Mouse (Mus musculus): ENCODE results near the gene Gm29094.
A peak's percentile ranks its signal among the peaks of the same experiment; 100 is the strongest.
"Not testable (repeated sequence)": the region's sequence is repeated elsewhere in the genome, so short reads cannot be mapped to it uniquely, and the experiment has no call there.

The Gm29094 gene

DNA sequence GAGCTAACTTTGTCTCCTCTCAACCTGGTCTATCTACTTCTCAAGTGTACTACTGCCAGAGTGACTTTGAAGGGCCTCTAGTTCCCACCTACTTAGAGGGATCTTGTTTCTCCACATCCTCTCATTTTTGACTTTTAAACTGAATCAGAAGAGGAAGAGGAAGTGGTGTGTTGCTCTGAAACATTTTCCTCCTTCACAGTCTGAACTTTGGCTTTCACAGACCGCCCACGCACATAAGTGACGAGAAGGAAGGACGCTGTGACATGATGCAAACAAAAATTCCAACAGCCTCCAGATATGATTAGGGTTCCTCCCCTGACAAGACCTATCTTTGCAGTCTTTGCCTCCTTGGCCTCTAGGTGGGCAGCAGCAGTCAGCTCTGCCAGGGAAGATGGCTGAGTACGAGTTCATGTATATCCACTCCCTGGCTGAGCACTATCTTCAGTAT lies at the start of gene Gm29094, which contains the start of gene Bcl2a1b:
TSS of gene Gm29094 (plus strand) at position 411 of the 448 bp plus-strand sequence.
TSS of gene Bcl2a1b (plus strand) at position 241 of the 448 bp plus-strand sequence.
- DNase-seq (ENCODE audit: extremely low read depth, insufficient read length, low spot score), result not testable (repeated sequence)

DNA sequence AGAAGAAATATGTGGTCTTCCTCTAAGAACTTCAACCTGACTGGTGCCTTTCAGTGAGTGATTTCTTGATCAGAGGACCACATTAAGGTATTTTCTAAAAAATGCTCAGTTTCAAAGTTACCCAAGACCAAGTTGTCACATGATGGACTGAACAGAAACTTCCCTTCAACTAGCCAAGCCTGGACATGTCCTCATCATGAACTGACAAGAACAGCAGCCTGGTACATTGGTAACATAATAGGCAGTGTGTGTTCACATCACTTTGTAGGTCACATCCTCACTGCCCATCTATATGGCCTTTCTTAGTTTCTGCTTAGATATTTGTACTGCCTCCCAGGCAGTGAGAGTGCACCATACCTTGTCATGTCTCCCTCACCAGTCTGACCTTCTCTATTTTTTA lies 26.6 kb upstream of the Gm29094 start:
- DNase-seq (ENCODE audit: extremely low read depth, insufficient read length, low spot score), result not testable (repeated sequence)

DNA sequence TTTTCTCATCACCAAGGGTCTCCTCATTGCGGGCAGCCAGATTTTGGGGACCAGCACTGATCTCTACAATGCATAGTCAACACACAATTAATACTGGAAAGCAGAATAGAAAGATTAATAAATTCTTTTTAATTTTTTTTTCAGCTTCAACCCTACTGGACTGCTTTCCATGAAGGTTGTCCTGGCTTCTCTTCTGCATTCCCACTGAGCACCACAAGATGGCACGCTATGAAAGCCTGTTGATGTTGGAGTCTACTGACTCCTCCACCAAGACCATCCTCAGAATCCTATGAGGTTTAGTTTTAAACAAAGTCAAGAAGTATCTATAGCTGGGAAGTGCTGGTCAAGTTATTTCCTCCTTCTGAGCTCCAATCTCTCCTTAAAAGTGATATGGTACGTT lies 20.3 kb upstream of the Gm29094 start:
- DNase-seq (ENCODE audit: extremely low read depth, insufficient read length, low spot score), result not testable (repeated sequence)

DNA sequence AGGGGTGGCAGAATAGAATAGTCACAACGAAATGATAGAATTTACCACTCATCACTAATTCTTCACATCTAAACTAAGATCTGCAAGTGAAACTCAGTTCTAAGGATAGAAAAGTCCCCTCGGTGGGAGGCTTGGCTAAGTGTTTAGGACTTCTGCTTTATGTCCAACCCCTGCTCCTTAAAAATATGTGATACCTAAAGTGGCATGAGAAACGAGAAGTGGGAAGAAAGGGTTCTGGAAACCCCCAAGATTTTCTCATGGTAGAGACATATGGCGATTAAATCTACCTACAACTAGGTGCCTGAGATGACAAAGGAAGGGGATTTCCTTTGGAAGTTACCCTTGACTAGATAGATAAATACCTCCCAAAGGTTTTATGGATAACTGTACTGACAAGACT lies 19.7 kb upstream of the Gm29094 start:
- not testable (repeated sequence) for DNase-seq (ENCODE audit: extremely low read depth, insufficient read length, low spot score)

DNA sequence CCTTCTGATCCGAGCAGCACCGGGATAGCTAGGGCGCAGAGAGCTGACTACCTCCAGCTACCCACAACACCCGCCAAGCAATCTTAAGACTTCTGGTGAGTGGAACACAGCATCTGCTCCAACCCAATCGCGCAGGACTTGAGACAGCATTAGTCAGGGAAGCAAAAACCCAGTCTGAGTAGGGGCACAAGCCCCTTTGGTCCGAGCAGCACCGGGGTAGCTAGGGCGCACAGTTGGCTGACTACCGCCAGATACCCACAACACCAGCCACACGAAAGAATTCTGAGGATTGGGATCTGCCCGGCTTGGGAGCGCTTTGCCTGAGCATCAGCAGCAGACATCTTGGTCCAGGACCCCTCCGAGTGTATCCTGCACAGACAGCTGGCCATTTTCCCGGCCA lies 12.2 kb upstream of the Gm29094 start:
- DNase-seq (ENCODE audit: extremely low read depth, insufficient read length, low spot score), result not testable (repeated sequence)

DNA sequence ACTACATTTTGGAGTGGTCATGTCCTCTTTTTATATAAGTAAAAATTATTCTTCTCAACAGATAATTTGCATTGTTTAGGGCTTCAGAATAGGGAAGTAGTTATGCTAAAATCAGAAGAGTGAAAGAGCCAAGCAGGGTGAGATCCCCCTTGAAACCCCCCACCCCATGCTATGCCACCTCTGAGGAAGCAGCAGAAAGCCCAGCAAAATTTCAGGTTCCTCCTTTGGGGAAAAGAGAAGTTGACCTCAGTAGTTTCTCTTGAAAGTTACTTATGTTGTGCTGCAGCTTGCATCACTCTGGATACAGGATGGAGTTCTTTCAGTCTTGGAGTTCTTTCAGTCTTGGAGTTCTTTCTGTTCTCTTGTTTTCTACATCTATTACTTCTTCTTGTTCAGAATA lies 3.7 kb upstream of the Gm29094 start:
- DNase-seq (ENCODE audit: extremely low read depth, insufficient read length, low spot score), result not testable (repeated sequence)

DNA sequence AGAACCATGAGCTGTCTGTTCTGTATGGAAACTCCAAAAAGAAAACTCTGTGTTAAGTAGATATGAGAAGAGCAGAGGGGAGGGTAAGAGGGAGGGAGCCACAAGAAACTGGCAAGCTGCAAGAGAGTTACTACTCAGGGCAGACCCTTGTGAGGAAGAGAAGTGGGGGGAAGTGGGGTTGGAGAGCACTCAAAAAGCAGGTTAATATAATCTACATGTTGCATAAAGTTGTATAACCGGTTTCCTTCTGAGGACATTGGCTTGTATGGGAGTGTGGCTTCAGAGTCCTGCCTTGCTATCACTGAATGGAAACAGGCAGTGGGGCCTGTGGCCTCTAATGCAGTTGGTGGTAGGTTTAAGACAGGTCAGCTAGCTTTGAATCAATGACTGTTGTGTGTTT lies 1.7 kb upstream of the Gm29094 start:
- DNase-seq (ENCODE audit: extremely low read depth, insufficient read length, low spot score), result not testable (repeated sequence)

DNA sequence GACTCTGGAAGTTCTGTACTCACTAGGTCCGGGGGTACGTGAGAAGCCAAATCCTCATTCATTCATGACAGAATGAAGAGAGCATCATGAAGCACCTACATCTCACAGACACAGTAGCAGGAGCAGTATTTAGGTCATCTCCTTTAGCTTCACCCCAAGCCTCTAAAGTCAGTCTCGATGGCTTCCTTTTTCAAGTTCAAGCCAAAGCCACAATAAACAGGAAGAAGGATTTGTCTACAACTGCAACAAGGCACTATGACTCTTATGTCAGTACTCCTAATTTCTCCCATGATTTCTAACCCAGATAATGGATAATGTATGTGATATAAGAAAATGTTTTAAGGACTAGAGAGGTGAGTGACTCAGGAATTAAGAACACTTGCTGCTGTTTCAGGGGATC lies 830 bp upstream of the Gm29094 start:
- not testable (repeated sequence) for DNase-seq (ENCODE audit: extremely low read depth, insufficient read length, low spot score)

DNA sequence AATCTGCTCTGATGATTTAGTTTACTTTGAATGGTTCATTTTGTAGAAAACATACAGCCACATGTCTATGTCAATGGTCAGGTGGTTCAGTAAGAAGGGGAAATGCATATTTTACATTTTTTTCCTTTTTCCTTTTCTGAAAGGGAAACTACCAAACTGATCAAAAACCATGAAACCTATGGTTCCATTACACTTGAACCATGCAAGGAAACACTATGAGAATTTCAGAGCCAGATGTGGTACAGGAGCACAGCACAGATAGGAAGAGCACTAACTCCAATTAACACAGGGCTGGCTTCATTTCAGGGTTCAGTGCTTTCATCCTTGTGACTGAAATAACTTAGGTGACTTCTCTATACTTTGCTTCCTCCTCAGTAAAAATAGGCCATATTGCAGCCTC lies 3.1 kb downstream of the Gm29094 start:
- not testable (repeated sequence) for DNase-seq (ENCODE audit: extremely low read depth, insufficient read length, low spot score)

DNA sequence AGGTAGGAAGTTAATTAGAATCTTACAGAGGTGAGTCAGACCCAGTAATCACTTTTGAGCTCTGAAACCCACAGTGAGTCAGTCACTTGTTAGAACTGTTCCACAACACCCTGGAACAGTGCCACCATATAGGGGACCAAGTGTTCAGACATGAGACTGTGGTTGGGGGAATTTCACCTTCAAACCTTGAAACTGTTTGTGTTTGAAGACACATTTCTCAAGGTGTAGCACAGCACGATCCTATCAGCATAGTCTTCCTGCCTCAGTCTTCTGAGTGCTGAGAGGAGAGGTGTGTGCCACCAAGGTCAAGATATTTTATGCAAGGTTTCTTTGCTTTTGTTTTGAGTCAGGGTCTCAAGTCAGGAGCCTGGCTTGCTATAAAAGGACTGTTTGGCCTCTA lies 9.8 kb downstream of the Gm29094 start:
- DNase-seq (ENCODE audit: extremely low read depth, insufficient read length, low spot score), result not testable (repeated sequence)

DNA sequence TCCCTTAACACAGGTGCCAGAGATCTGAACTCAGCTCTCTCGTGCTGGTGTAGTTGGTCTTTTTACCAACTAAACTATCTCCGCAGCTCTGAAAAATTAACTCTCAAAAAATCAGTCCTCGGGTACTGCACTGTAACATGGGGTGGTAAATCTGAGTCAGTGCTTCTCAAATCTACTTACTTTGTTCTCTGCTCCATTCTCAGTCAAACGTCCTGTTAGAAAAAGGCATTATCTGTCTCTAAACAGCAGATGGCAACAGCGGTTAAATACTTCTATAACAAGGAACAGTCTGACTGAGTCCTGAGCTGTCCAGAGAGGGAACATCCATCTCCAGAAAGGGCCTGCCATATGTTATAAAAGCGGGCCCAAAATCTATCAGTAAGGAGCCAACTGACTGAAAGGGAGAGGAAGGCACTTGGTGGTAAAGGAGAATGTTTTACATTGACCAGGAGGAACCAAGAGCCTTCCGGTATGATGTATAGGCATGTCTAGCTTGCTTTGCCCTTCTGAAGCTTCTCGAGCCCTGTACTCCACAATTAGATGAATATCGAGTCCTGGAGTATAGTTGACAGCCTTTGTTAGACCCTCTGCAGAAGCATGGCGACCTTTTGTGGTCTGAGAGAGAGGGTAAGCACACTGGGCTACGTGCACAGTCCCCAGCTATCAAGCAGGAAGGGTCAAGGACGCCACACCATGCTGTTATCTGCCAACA lies 11.3 kb downstream of the Gm29094 start, which contains the start of gene Mthfs:
TSS of gene Mthfs (plus strand) at position 324 of the 712 bp plus-strand sequence.
- not testable (repeated sequence) for DNase-seq (ENCODE audit: extremely low read depth, insufficient read length, low spot score)

DNA sequence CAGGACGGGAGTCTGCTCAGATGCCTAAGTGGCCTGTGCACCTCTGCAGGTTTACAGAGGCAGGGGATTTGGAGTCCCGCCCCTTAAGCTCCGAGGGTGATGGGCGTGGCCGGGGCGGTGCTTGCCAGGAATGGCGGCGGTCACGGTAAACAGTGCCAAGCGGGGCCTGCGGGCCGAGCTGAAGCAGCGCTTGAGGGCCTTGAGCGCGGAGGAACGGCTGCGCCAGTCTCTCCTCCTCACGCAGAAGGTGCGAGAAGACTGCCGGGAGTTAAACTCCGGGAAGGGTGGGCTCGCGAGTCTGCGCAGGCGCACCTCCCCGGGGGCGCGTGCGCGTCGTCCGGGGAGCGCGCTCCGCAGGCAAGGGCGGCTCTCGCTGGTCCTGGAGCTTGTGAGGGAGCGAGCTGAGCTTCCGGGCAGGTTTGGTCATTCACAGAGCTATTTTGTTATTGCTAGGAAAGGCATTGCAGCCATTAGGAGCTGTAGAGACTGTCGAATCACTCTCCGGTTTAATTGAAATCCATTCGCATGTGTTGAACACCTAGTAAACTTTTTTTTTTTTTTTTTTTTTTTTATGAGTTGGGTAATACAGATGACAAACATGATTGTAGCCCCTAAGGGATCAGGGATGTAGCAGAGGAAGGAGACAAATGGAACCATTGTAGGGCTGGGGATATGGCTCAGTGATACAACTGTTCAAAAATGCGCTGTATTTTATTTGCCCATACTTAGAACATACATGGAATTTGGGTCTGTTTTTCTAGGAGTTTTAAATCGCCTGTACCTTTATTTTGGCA lies 12.1 kb downstream of the Gm29094 start:
- peak; percentile 43 for DNase-seq (ENCODE audit: extremely low read depth, insufficient read length, low spot score)

DNA sequence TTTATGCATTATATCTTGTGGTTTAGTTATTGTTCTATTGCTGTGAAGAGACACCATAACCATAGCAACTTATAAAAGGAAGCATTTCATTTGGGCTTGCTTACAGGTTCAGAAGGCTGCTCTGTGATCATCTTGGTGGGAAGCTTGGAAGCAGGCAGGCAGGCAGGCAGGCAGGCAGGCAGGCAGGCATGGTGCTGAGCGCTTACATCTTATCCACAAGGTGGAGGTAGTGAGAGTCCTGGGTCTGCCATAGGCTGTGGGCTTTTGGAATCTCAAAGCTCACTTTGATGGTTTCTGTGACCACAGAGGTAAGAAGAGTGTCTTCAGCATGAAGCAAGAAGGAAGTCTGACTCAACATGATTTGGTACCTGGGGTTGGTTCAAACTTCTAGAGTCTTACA lies 13.2 kb downstream of the Gm29094 start:
- DNase-seq (ENCODE audit: extremely low read depth, insufficient read length, low spot score), result not testable (repeated sequence)

DNA sequence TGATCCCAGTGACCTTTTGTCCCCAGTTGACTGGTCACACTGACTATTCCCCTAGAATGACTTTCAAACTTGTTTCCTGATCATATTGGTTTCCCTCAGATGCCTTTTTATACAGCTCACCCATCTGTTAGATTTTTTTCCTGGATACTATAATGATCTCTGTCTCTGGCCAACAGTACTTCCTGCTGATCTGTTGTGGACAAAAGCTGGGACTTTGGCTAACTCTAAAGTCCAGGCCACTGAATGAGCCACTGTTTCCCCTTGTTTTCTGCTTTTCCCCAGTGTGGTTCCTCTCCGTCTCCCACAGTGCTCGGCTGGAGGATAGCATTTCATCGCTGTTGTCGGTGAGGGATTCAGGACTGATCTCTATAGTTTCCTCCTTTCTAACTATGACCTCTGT lies 19.0 kb downstream of the Gm29094 start:
- not testable (repeated sequence) for DNase-seq (ENCODE audit: extremely low read depth, insufficient read length, low spot score)

DNA sequence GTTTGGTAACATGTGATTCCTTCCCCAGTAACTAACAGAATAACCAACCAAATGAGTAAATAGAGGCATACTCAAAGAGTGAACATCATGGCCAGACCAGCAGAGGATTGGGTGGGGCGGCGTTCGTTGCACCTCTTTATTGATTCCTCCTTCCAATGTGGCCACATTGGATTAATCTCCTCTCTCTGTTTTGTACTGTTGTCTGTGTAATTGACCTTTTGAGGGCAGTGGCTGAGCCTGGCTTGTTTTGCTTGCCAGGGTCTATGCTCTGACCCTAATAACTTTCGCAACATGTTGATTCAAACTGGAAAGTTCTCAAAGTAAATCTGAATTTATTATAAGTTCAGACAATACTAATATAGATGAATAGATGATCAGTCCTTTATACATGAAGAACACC lies 20.5 kb downstream of the Gm29094 start:
- not testable (repeated sequence) for DNase-seq (ENCODE audit: extremely low read depth, insufficient read length, low spot score)

DNA sequence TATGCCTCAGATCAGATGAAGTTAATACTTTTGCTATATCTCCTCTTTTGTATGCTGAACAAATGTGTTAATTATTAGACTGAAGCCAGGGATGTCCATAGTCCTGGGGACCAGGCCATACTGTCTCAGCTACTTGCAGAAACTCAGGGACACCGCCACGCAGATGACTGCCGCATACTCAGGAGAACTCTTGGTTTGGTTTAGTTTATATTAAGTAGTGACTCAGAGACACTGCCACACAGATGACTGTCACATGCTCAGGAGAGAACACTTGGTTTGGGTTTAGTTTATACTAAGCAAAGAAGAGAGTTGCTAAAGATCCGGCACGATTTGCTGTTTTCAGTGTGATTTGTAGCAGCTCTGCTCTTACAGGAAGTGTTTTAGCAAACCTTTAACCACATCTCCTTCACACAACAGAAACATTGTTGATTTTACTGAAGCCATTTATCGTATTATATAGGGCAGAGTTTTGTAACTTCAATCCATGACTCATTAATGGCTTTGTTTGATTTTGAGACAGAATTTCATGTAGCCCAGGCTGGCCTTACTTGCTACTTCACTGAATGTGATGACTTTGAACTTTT lies 21.6 kb downstream of the Gm29094 start:
- not testable (repeated sequence) for DNase-seq (ENCODE audit: extremely low read depth, insufficient read length, low spot score)

DNA sequence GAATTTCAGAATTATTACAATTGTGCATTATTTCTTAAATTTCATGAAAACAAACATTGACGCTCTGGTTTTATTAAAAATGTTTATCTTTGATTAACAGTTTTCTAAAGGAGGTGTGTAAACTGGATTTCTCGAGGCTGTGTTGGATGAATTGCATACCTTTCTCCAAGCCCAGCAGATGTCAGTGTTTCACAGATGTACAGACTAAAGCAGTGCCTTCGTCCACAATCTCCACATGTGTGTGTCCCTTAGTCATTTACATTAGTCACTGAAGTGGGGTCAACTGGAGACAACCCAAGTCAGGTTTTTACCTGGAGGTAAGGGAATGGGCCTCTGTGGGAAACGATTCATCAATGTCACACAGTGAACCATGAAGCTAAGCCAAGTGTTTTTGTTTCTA lies 26.9 kb downstream of the Gm29094 start:
- DNase-seq (ENCODE audit: extremely low read depth, insufficient read length, low spot score), result no peak

DNA sequence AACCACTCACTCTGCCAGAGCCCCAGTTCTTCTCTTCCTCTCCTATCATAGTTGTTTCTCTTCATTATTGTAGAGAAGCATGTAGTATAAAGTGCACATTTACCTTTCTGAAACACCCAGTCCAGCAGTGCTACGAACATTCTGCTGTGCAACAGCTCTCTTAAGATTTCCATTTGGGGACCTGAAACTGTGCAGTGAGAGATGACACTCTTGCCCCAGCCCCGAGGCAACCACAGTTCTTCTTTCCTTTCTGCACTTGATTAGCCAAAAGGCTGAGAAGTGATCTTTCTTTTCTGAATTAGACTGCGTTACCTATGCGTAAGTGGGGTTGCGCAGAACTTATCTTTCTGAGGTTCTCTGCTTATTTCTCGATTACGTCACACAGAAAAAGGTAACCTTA lies 28.9 kb downstream of the Gm29094 start:
- no peak for DNase-seq (ENCODE audit: extremely low read depth, insufficient read length, low spot score)

DNA sequence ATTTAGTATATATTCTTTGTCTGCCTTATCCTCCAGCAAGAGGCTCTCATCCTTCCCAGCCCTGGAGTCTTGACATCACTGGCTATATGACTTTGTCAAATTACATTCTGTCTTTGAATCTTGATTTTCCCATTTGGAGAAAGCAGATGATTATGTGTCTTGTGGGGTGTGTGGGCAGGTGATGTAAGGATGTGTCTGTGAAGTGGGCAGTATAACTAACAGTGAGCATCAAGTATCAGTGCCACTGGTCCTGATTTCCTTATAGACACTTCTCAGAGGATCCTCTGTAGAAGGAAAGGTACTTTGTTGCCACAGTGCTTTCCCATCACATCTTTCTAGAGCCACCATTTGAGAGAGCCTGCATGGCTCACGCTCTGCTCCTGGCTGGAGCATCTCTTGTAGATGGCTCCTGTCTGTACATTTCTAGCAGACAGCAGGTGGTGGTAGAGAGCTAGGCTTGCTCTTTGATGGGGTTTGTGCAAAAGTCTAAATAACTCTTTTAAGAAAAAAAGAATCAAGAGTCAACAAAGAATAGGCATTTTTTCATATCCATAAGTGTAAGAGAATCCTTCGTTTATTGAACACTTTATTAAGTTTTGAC lies 31.8 kb downstream of the Gm29094 start:
- DNase-seq (ENCODE audit: extremely low read depth, insufficient read length, low spot score), result not testable (repeated sequence)

DNA sequence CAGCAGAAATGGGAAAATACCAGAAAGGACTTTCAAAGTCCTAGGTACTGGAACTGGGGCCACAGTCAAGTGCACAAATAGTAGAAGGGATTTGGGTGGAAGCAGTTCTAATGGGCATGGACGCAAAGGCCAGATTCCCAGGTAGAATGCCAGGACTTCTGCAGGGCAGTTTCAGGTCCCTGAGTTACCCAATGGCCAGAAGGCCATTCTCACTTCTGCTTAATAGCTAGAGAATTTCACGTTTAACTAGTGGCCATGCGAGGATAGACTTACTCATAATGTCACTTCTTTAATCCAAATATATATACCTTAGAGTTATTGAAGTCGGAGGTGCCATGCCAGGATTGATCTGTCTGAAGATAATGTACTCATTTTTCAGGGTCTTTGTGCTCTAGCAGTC lies 38.0 kb downstream of the Gm29094 start:
- DNase-seq (ENCODE audit: extremely low read depth, insufficient read length, low spot score), result not testable (repeated sequence)

DNA sequence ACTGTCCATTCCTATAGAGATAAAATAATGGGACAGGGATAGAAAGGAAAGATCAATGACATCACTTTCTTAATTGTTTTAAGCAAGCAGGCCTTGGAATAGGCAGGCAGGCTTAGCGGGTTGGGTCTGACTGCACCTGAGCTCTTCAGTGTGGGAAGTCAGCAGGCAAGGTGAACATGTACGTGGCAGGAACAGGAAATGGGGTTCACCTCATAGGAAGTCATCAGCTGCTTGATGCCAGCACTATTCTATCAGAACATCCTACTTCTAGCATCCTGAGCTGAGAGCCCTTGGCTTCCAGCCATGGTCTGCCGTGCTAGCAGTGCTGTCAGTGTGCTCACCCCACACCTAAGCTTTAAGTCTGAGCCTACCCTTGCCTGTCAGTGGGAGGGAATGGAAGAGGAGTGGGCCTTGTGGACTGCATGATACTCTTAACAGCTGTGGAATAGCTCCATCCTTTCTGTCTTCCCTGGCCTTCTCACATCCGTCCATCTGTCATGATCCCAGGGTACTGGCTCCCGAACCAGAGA lies 39.9 kb downstream of the Gm29094 start:
- not testable (repeated sequence) for DNase-seq (ENCODE audit: extremely low read depth, insufficient read length, low spot score)

Data from 3134 (cell line).